Mouse (Mus musculus) neural tube, embryonic 11.5 days (tissue): Measurements from ENCODE around the gene Gm34653. TPM values are rescaled to one million over a fixed set of nuclear protein-coding genes. Genes with fewer than 3 reads are reported as not detected.
A peak's percentile ranks its signal among the peaks of the same experiment; 100 is the strongest.
"Not testable (repeated sequence)": the region's sequence is repeated elsewhere in the genome, so short reads cannot be mapped to it uniquely, and the experiment has no call there.

ENCODE experiments used
- ATAC-seq: fragments of 200-750 bp; cut with Nextera tagmentation; 2 replicates; pipeline ENCODE4 v1.8.0; 2017; ENCODE audit warnings: moderate number of reproducible peaks, mild to moderate bottlenecking, moderate TSS enrichment, moderate library complexity; ENCODE audit not compliant: insufficient read depth, low FRiP score, low TSS enrichment
- DNase-seq: peaks from one replicate; pipeline ENCODE4 v3.0.0-alpha.2; 2015; ENCODE audit warnings: low spot score
- H3K27ac ChIP-seq: fragments of 300-500 bp; sonication (generic); 2 replicates; pipeline ENCODE4 v1.5.1; 2014; ENCODE audit warnings: low read depth, mild to moderate bottlenecking, low read length
- H3K27me3 ChIP-seq: fragments of 300-500 bp; sonication (generic); 2 replicates; pipeline ENCODE4 v1.6.1; 2014; ENCODE audit warnings: mild to moderate bottlenecking, low read length, mixed read lengths; ENCODE audit not compliant: control insufficient read depth, insufficient read depth
- H3K36me3 ChIP-seq: fragments of 300-500 bp; sonication (generic); 2 replicates; pipeline ENCODE4 v1.6.1; 2014; ENCODE audit warnings: mild to moderate bottlenecking, low read length, moderate library complexity, mixed read lengths; ENCODE audit not compliant: control insufficient read depth, insufficient read depth
- H3K4me1 ChIP-seq: fragments of 300-500 bp; sonication (generic); 2 replicates; pipeline ENCODE4 v1.6.1; 2014; ENCODE audit warnings: low read length, mixed read lengths; ENCODE audit not compliant: control insufficient read depth, insufficient read depth
- H3K4me2 ChIP-seq: fragments of 300-500 bp; sonication (generic); 2 replicates; pipeline ENCODE4 v1.6.1; 2014; ENCODE audit warnings: low read depth, mild to moderate bottlenecking, moderate library complexity
- H3K4me3 ChIP-seq: fragments of 300-500 bp; sonication (generic); 2 replicates; pipeline ENCODE4 v1.5.1; 2014; ENCODE audit warnings: low read depth, low read length
- H3K9ac ChIP-seq: fragments of 300-500 bp; sonication (generic); 2 replicates; pipeline ENCODE4 v1.6.1; 2014; ENCODE audit warnings: mild to moderate bottlenecking, low read length
- H3K9me3 ChIP-seq: fragments of 300-500 bp; sonication (generic); 2 replicates; pipeline ENCODE4 v1.6.1; 2016; ENCODE audit warnings: low read length; ENCODE audit not compliant: control insufficient read depth
- WGBS: fragments of 180-500 bp; shearing (Covaris S2); extraction: QIAGEN DNeasy Blood & Tissue Kit; methylation state at CpG from one replicate; pipeline ENCODE4 v1.1.7; 2014; 5-methylcytosine and 5-hydroxymethylcytosine counted together
- polyA plus RNA-seq: library from polyadenylated mRNA; unstranded; fragments of >200 nt; fragmentation: Nextera tagmentation; extraction: Ambion mirVana; gene quantifications from 2 replicates; pipeline ENCODE4 v1.2.1, GENCODE M21; 2014

Gm34653 gene
- polyA plus RNA-seq, 1 experiment from 2014 or later = not detected

DNA sequence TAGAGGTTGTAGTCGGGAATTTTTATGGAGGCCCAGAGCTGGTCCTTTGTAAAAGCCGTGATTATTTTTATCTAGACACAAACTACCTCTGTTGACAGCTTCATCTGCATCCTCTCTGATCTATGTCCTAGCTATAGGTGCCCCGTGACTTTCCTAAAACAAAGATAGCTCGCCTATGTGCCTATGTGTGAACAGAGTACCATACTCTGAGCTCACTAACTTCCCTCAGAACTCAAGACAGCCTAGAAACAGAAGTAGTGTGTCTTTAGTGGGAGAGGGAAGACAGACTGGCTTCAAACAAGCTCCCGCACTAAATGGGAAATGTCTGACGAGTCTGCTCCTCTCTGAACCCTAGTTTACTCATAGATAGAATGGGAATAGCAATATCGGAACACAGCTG, 32.4 kb upstream of the Gm34653 start:
- no peak overlapping the region for H3K4me2 ChIP-seq
- ATAC-seq = no peak
- H3K4me3 ChIP-seq = no peak overlapping the region

DNA sequence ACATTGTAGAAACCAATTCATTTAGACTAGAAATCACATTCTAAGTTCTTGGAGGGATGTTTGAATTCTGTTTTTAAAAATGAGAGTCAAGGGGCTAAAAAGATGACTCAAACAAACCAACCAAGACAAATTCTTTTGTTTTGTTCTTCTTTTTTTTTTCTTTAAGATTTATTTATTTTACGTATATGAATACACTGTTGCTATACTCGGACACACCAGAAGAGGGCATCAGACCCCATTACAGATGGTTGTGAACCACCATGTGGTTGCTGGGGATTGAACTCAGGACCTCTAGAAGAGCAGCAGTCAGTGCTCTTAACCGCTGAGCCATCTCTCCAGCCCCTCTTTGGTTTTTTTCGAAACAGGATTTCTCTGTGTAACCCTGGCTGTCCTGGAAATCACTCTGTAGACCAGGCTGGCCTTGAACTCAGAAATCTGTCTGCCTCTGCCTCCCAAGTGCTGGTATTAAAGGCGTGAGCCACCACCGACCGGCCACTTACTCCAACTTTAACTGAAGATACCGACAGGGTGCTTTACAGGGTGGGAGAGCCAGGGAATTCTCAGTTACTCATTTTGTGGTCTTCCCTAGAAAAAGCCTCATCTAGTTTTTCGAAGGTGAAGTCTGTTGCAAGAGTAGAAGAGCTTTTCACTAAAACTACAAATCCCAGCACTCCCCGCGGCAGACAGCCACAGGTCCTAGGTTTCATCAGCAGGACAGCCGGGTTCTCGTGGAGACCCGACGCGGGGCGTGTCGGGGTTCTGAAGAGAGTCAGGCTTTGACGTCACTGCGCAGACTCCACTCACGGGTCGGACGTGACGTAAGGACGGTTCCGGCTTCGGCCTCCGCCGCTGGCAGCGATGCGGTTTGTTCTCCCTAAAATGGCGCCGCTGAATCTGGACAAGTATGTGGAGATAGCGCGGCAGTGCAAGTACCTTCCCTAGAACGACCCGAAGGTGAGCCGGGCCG, 31.0 kb upstream of the Gm34653 start:
- Histone ChIP-seq H3K36me3 (no peaks in the 10 kb centered on the region), H3K4me2 (peak overlapping the region; percentile 19; the same call in 1 of the 2 replicates), H3K4me3 (peak overlapping the region; percentile 54), H3K9me3 (no peaks in the 10 kb centered on the region), H3K27ac (peak overlapping the region; percentile 77), H3K4me1 (peaks cover 5% of the 10 kb centered on the region; the same call in 1 of the 2 replicates), H3K9ac (peak overlapping the region; percentile 69), H3K27me3 (no peaks in the 10 kb centered on the region)
- DNase-seq (peak; percentile 99), ATAC-seq (peak; percentile 95)
- 4% methylated on average over 39 of the region's 39 CpGs for WGBS

More for the DNA sequence above, 32.4 kb upstream of the Gm34653 start:
- Histone ChIP-seq H3K9ac (no peak overlapping the region; the same call in 1 of the 2 replicates), H3K36me3 (no peaks in the 10 kb centered on the region), H3K27ac (no peak overlapping the region), H3K9me3 (no peaks in the 10 kb centered on the region), H3K4me1 (peaks cover 5% of the 10 kb centered on the region; the same call in 1 of the 2 replicates), H3K27me3 (no peaks in the 10 kb centered on the region)
- WGBS = 79% methylated on average over 7 of the region's 7 CpGs
- DNase-seq = no peak

DNA sequence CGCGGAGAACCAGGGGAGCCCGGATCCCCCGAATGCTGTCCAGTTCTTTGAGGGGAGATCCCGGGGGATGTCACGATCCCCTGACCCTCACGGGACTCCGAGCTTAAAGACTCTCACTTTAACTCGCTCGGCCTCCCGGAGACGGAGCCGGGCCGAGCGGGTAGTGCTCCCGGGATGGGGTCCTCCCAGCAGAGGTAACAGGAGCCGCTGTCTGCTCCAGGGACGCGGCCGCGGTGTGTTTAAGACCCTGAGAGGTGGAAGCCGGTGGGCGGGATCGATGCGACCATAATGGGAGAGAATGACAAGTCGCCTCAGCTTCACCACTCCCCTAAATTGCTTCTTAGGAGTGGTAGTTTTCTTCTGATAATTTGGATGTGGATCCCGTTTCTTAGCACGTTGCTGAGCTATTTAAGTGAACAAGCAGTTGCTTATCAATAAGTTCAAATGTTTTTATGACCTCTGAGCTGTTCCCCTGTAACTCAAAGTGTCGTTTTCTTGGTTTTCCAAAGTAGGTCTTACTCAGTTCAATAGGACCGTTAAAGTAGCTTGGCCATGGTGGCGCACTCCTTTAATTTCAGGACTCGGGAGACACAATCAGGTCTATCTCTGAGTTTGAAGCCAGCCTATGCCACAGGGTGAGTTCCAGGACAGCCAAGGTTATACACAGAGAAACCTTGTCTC, 30.1 kb upstream of the Gm34653 start:
- Histone ChIP-seq H3K4me2 (peak overlapping the region; percentile 71), H3K27ac (peak overlapping the region; percentile 77), H3K9ac (peak overlapping the region; percentile 69), H3K4me3 (peak overlapping the region; percentile 54)
- not testable (repeated sequence) for H3K4me1 ChIP-seq, H3K27me3 ChIP-seq, H3K9me3 ChIP-seq, H3K36me3 ChIP-seq
- DNase-seq (peak; percentile 28), ATAC-seq (peak; percentile 63)
- WGBS = under 1% methylated on average over 19 of the region's 32 CpGs

DNA sequence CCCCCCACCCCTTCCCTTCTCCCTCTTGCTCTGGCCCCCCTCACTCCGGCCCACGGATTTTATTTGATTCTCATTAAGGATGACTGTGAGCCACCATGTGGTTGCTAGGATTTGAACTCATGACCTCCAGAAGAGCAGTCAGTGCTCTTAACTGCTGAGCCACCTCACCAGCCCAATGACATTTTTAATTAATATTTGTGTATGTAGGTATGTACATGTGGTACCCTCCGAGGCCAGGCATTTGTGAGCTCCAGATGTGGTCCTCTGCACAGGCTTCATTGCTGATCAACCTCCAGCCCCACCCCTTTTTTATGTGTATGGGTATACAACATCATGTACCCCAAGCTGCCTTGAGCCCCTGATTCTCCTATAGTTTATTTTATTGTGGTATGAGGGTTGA, 29.1 kb upstream of the Gm34653 start:
- no peak overlapping the region for H3K27ac ChIP-seq
- no peaks in the 10 kb centered on the region for H3K9me3 ChIP-seq
- H3K4me3 ChIP-seq = no peak overlapping the region
- H3K9ac ChIP-seq = no peak overlapping the region
- peak overlapping the region; percentile 19; the same call in 1 of the 2 replicates for H3K4me2 ChIP-seq
- DNase-seq (no peak), ATAC-seq (no peak)
- no peaks in the 10 kb centered on the region for H3K27me3 ChIP-seq
- peaks cover 5% of the 10 kb centered on the region; the same call in 1 of the 2 replicates for H3K4me1 ChIP-seq
- WGBS = 78% methylated on average over 3 of the region's 3 CpGs
- H3K36me3 ChIP-seq = no peaks in the 10 kb centered on the region

DNA sequence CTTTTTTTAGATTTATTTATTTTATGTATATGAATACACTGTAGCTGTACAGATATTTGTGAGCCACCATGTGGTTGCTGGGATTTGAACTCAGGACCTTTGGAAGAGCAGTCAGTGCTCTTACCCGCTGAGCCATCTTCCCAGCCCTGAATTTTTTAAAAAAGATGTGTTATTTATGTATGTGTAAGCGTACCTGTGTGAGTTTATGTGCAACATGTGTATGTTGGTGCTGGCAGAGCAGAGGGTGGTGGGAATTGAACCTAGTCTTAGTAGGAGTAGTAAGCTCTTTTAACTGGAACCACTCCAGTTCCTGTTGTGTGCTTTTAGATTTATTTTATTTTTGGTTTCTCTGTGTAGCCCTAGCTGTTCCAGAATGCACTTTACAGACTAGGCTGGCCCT, 28.6 kb upstream of the Gm34653 start:
- H3K9ac ChIP-seq = no peak overlapping the region
- ATAC-seq (no peak), DNase-seq (no peak)
- no peaks in the 10 kb centered on the region for H3K36me3 ChIP-seq
- no peak overlapping the region for H3K4me3 ChIP-seq
- no peak overlapping the region for H3K27ac ChIP-seq
- H3K27me3 ChIP-seq = no peaks in the 10 kb centered on the region
- no peaks in the 10 kb centered on the region for H3K9me3 ChIP-seq
- peaks cover 5% of the 10 kb centered on the region; the same call in 1 of the 2 replicates for H3K4me1 ChIP-seq
- H3K4me2 ChIP-seq = no peak overlapping the region
- 97% methylated on average over 2 of the region's 2 CpGs for WGBS

DNA sequence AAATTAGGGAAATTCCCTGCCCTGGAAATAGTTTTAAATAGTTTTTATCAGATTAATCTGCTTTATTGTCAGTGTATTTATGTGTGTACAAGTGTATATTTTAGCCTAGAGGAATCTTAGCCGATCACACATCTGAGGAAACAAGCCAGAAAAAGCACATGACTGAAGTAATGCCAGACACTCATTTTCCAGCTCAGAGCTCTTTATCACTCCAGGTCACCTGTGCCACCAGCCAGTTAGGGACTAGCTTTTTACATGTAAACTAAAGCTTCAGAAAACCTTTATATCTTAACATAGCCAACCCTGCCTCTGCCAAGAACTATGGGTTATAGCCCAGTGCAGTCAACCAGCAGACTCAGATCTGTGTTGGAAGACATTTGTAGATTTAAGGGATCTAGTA, 28.0 kb upstream of the Gm34653 start:
- Histone ChIP-seq H3K4me2 (no peak overlapping the region), H3K9ac (no peak overlapping the region), H3K4me1 (peaks cover 5% of the 10 kb centered on the region; the same call in 1 of the 2 replicates), H3K27ac (no peak overlapping the region), H3K36me3 (no peaks in the 10 kb centered on the region), H3K9me3 (no peaks in the 10 kb centered on the region), H3K4me3 (no peak overlapping the region), H3K27me3 (no peaks in the 10 kb centered on the region)
- WGBS = 97% methylated on average over 1 of the region's 1 CpGs
- ATAC-seq (no peak), DNase-seq (no peak)

DNA sequence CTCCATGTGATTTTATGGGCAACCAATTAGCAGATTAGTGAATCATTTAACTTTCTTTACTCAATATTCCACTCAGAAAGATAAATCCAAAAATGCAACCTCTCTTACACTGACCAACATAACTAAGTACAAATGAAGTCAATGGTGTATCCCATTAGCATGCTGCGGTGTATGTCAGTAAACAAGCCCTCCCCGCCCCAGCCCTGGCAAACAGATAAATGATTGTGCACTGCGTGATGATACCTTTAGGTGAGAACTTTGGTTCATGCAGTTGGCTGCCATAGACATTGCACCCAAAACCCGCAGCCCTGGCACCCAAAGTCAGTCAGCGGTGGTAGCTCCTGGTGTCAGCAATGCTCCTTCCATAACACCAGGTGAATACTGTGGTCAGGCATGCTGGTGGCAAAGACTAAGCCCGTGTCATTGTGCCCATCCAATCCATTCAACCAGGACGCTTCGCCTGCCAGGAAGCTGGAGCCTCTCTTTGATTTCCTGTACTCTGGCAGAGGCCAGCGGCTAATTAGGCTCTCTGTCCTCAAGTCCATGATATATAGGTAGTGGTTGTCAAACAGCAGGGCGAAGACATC, 27.4 kb upstream of the Gm34653 start:
- no peaks in the 10 kb centered on the region for H3K27me3 ChIP-seq
- no peak overlapping the region for H3K9ac ChIP-seq
- WGBS = 91% methylated on average over 10 of the region's 10 CpGs
- H3K4me1 ChIP-seq = peaks cover 5% of the 10 kb centered on the region; the same call in 1 of the 2 replicates
- no peak overlapping the region for H3K4me3 ChIP-seq
- DNase-seq (no peak), ATAC-seq (no peak)
- H3K27ac ChIP-seq = no peak overlapping the region
- H3K4me2 ChIP-seq = no peak overlapping the region
- H3K9me3 ChIP-seq = no peaks in the 10 kb centered on the region
- no peaks in the 10 kb centered on the region for H3K36me3 ChIP-seq

DNA sequence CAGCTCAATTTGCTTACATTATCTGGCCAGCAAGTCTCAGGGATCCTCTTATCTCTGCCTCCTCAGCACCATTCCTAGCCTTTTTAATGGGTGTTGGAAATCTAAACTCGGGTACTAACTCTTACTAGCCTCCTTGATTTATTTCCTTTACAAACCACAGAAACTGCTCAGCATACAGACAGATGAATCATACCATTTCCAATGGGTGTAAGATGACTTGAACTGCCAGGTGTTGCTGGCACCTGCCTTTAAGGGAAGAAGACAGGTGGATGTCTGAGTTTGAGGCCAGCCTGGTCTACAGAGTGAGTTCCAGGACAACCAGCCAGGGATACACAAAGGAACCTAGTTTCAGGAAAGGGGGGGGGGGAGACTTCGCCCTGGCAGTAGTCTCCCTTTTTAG, 24.8 kb upstream of the Gm34653 start:
- H3K4me1 ChIP-seq = peaks cover 5% of the 10 kb centered on the region; the same call in 1 of the 2 replicates
- 88% methylated on average over 2 of the region's 2 CpGs for WGBS
- DNase-seq (no peak), ATAC-seq (no peak)
- no peak overlapping the region for H3K27ac ChIP-seq
- H3K27me3 ChIP-seq = no peaks in the 10 kb centered on the region
- no peak overlapping the region for H3K4me3 ChIP-seq
- H3K9ac ChIP-seq = no peak overlapping the region
- peaks cover 2% of the 10 kb centered on the region; the same call in 1 of the 2 replicates for H3K36me3 ChIP-seq
- H3K4me2 ChIP-seq = no peak overlapping the region
- H3K9me3 ChIP-seq = no peaks in the 10 kb centered on the region
